Mouse (Mus musculus) small intestine, adult 10 weeks (tissue): Measurements from ENCODE around the gene Spata31d1a. TPM values are rescaled to one million over a fixed set of nuclear protein-coding genes. Genes with fewer than 3 reads are reported as not detected.

Source experiments
- polyA plus RNA-seq: library from polyadenylated mRNA; stranded (reverse); fragments of 350-450 nt; fragmentation: Illumina TruSeq; extraction: RNeasy Lipid Tissue Mini Kit (QIAGEN cat#74804); gene quantifications from one replicate; pipeline ENCODE4 v1.2.3, GENCODE M21; 2014; ENCODE audit warnings: low replicate concordance

Gene Spata31d1a
- not detected for polyA plus RNA-seq

GRCm38 (mm10) chr13:59710230-59710629 is at the start of gene Spata31d1a:
Gene Spata31d1a, minus strand, starts transcription at chr13:59710330.

DNA sequence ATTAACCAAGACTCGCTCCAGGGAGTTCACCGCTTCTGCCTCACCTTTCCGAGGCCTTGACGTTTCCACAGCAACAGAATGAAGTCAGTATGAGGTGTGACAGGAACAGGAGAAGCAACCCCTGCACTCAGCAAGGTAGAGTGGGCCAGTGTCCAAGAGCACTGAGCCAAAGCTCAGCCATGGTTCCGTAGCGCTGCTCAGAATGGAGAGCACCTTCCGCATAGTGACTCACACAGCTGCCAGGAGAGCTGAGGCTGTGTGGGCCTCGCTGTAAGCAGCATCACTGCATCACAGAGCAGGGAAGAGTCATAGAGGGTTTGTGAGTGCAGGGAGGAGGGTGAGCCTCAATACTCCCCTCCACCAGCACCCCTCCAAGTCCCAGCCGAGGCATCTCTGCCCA is 36.6 kb upstream of the Spata31d1a start, which contains the start of gene 1700014D04Rik:
1700014D04Rik (minus strand) TSS at position 42 of the 400 bp plus-strand sequence.

DNA sequence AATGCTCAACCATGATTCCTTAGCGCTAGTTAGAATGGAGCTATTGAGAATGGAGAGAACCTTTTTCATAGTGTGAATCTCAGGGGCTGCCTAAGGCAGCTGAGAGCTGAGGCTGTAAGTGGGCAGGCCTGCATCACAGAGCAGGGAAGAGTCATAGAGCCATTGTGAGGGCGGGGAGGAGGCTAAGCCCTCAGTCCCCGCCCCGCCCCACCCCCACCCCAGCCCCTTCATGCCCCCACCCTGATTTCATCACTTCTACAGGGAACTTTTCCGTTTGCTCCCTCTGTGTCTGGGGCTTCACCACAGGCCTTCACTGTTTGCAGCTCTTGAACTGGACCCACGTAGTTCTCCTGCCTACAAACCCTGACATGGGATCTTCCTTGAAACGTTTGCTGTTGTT is 21.5 kb upstream of the Spata31d1a start, which contains the start of gene Spata31d1d:
Spata31d1d (minus strand) TSS at position 101 of the 400 bp plus-strand sequence.

GRCm38 (mm10) chr13:59711984-59712383 is 1.9 kb upstream of the Spata31d1a start, which contains the start of gene Spata31d1b:
Gene Spata31d1b, plus strand, starts transcription at chr13:59712284.

GRCm38 (mm10) chr13:59694008-59694407 is 16.1 kb downstream of the Spata31d1a start, which contains the start of gene 4921517D22Rik:
Gene 4921517D22Rik, minus strand, starts transcription at chr13:59694108.

DNA sequence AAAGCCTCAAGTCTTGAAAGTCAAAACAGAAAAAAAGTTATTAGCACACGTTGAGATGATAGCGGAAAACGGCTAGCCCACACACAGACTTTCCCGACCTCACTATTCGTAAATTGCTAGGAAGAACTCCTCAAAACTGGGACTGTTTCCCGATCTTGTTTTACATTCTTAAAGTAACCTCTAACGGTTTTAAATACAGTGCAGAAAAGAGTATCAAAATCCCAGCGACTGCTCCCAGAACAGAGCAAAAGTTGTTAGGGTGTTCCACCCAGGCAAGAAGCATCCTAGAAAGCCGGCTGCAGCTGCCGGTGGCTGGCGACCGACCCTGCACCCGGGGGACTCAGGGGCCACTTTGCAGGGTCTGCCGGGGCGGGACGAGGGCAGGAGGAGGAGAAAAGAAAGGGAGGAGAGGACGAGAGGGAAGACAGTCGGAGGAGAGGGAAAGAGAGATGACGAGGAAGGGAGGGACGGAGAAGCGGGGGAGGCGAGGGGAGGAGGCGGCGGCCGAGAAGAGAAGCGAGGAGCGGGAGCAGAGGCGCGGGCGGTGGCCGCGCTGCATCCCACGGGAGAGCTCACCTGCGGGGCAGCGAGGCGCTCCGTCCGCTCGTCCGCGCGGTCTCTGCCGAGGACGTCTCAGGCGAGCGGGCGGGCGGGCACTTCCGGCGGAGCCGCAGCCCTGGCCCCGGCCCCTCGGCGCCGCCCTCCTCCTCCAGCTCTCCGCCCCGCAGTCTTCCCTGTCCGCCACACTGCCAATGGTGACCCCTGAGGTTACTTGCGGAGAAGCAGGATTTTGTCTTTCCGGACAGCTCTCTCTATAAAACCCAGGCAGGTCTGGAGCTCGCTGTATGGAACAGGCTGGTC is 34.7 kb downstream of the Spata31d1a start, which contains the start of gene Golm1:
Golm1 (minus strand) TSS at position 661 of the 861 bp plus-strand sequence.

Other genes with a start within 250 kb of the Spata31d1a start
- gene Agtpbp1, start 125.1 kb downstream of the Spata31d1a start, polyA plus RNA-seq, result 12.4 TPM
- 256 TPM for gene Naa35, start 125.1 kb downstream of the Spata31d1a start, polyA plus RNA-seq
- gene Golm1, start 34.5 kb downstream of the Spata31d1a start, polyA plus RNA-seq, result 72.8 TPM
- not detected for gene 4921517D22Rik, start 16.2 kb downstream of the Spata31d1a start, polyA plus RNA-seq
- gene Spata31d1b, start 2.0 kb upstream of the Spata31d1a start, polyA plus RNA-seq, result not detected
- gene Spata31d1d, start 21.4 kb upstream of the Spata31d1a start, polyA plus RNA-seq, result not detected
- gene 1700014D04Rik, start 36.4 kb upstream of the Spata31d1a start, polyA plus RNA-seq, result not detected
- 90.1 TPM for gene Isca1, start 59.5 kb upstream of the Spata31d1a start, polyA plus RNA-seq
- not detected for gene Gm49354, start 71.9 kb upstream of the Spata31d1a start, polyA plus RNA-seq
- gene Tut7, start 112.8 kb upstream of the Spata31d1a start, polyA plus RNA-seq, result 228 TPM